Mouse (Mus musculus) kidney, adult 8-10 months (tissue): ENCODE measurements around the gene Tmem91.
"Not testable (repeated sequence)": the region's sequence is repeated elsewhere in the genome, so short reads cannot be mapped to it uniquely, and the experiment has no call there.

Experiments
- DNase-seq, 2 experiments: peaks; one replicate each; pipeline ENCODE4 v3.0.0; 2022

The Tmem91 gene

GRCm38 (mm10) chr7:25674719-25675300, at the start of gene Tmem91:
Tmem91 (minus strand) TSS chr7:25675166.
- DNase-seq: no peak

- DNase-seq: not testable (repeated sequence)
Measured at GRCm38 (mm10) chr7:25721776-25722175, 46.8 kb upstream of the Tmem91 start.

- DNase-seq: no peak
Measured at GRCm38 (mm10) chr7:25720760-25721159, 45.8 kb upstream of the Tmem91 start.

GRCm38 (mm10) chr7:25719761-25720610, 45.0 kb upstream of the Tmem91 start:
- DNase-seq: peak; percentile 59 to 85

- peak; percentile 94 to 95 for DNase-seq
Measured at GRCm38 (mm10) chr7:25718788-25719417, 43.9 kb upstream of the Tmem91 start, which contains the start of gene Ccdc97. Ccdc97 (minus strand) TSS chr7:25719088.

GRCm38 (mm10) chr7:25717478-25717877, 42.5 kb upstream of the Tmem91 start:
- DNase-seq: no peak

- DNase-seq: no peak
Measured at GRCm38 (mm10) chr7:25715731-25716271, 40.8 kb upstream of the Tmem91 start.

GRCm38 (mm10) chr7:25714581-25714980, 39.6 kb upstream of the Tmem91 start:
- no peak for DNase-seq

GRCm38 (mm10) chr7:25712801-25713200, 37.8 kb upstream of the Tmem91 start:
- DNase-seq: no peak

GRCm38 (mm10) chr7:25711731-25712197, 36.8 kb upstream of the Tmem91 start:
- DNase-seq: no peak

- DNase-seq: no peak
Measured at GRCm38 (mm10) chr7:25711165-25711564, 36.2 kb upstream of the Tmem91 start.

GRCm38 (mm10) chr7:25710519-25711130, 35.7 kb upstream of the Tmem91 start:
- DNase-seq: no peak

- no peak for DNase-seq
Measured at GRCm38 (mm10) chr7:25709961-25710360, 35.0 kb upstream of the Tmem91 start.

- peak; percentile 51 to 69 for DNase-seq
Measured at GRCm38 (mm10) chr7:25707581-25708292, 32.8 kb upstream of the Tmem91 start.

- no peak for DNase-seq
Measured at GRCm38 (mm10) chr7:25706578-25707170, 31.7 kb upstream of the Tmem91 start.

- DNase-seq: no peak
Measured at GRCm38 (mm10) chr7:25705801-25706251, 30.9 kb upstream of the Tmem91 start.

- no peak for DNase-seq
Measured at GRCm38 (mm10) chr7:25704716-25705364, 29.9 kb upstream of the Tmem91 start.

- DNase-seq: no peak
Measured at GRCm38 (mm10) chr7:25703793-25704494, 29.0 kb upstream of the Tmem91 start.

GRCm38 (mm10) chr7:25702350-25702749, 27.4 kb upstream of the Tmem91 start:
- no peak for DNase-seq

- no peak for DNase-seq
Measured at GRCm38 (mm10) chr7:25700732-25701131, 25.8 kb upstream of the Tmem91 start.
